Mouse (Mus musculus): Measurements from ENCODE around the gene Zfhx3. TPM values are rescaled to one million over a fixed set of nuclear protein-coding genes. Genes with fewer than 3 reads are reported as not detected.

The Zfhx3 gene
- polyA plus RNA-seq, 1 experiment from 2014 or later = 22.0 TPM

GRCm38 (mm10) chr8:108903550-108903949 lies 961.1 kb downstream of the Zfhx3 start:
- H3K27me3 ChIP-seq (ENCODE audit: insufficient read depth, poor library complexity, severe bottlenecking) = 0 out of 2 replicates have a peak, but pooled peaks cover 5% of the 10 kb centered on the region
- H3K36me3 ChIP-seq = 0 out of 2 replicates have a peak, but pooled peaks cover 3% of the 10 kb centered on the region
- no peak for DNase-seq (ENCODE audit: low spot score)
- no peak overlapping the region for H3K4me3 ChIP-seq
- WGBS = 62% methylated on average over 15 of the region's 15 CpGs
- 0 out of 2 replicates have a peak overlapping the region, but pooled peaks have one; percentile 12 for H3K27ac ChIP-seq
- peaks cover 100% of the 10 kb centered on the region for H3K4me1 ChIP-seq (replicated peaks)
- H3K9me3 ChIP-seq = no peaks in the 10 kb centered on the region

- 79% methylated on average over 11 of the region's 11 CpGs for WGBS
- H3K4me1 ChIP-seq (replicated peaks) = peaks cover 100% of the 10 kb centered on the region
- no peaks in the 10 kb centered on the region for H3K36me3 ChIP-seq
- no peaks in the 10 kb centered on the region for H3K9me3 ChIP-seq
- DNase-seq (ENCODE audit: low spot score) = no peak
- peak overlapping the region; percentile 47; the same call in 1 of the 2 replicates for H3K27ac ChIP-seq
- H3K4me3 ChIP-seq = no peak overlapping the region
- H3K27me3 ChIP-seq (ENCODE audit: insufficient read depth, poor library complexity, severe bottlenecking) = no peaks in the 10 kb centered on the region
These were observed 962.0 kb downstream of the Zfhx3 start for GRCm38 (mm10) chr8:108904288-108904971.

- H3K36me3 ChIP-seq = no peaks in the 10 kb centered on the region
- peaks cover 76% of the 10 kb centered on the region for H3K4me1 ChIP-seq (replicated peaks)
- H3K27ac ChIP-seq = peak overlapping the region; percentile 73
- 73% methylated on average over 9 of the region's 9 CpGs for WGBS
- no peaks in the 10 kb centered on the region for H3K27me3 ChIP-seq (ENCODE audit: insufficient read depth, poor library complexity, severe bottlenecking)
- H3K4me3 ChIP-seq = no peak overlapping the region
- no peaks in the 10 kb centered on the region for H3K9me3 ChIP-seq
- DNase-seq (ENCODE audit: low spot score) = no peak
These were observed 965.6 kb downstream of the Zfhx3 start for GRCm38 (mm10) chr8:108908066-108908465.

- WGBS = 58% methylated on average over 16 of the region's 16 CpGs
- Histone ChIP-seq H3K4me3 (no peak overlapping the region), H3K9me3 (no peaks in the 10 kb centered on the region), H3K27me3 (ENCODE audit: insufficient read depth, poor library complexity, severe bottlenecking) (no peaks in the 10 kb centered on the region), H3K4me1 (replicated peaks) (peaks cover 71% of the 10 kb centered on the region), H3K36me3 (no peaks in the 10 kb centered on the region), H3K27ac (peak overlapping the region; percentile 53)
- DNase-seq (ENCODE audit: low spot score) = no peak
These were observed 966.1 kb downstream of the Zfhx3 start for GRCm38 (mm10) chr8:108908540-108908939.

- Histone ChIP-seq H3K36me3 (0 out of 2 replicates have a peak, but pooled peaks cover under 1% of the 10 kb centered on the region), H3K4me1 (replicated peaks) (peaks cover 66% of the 10 kb centered on the region), H3K27ac (peak overlapping the region; percentile 53), H3K4me3 (no peak overlapping the region), H3K9me3 (no peaks in the 10 kb centered on the region), H3K27me3 (ENCODE audit: insufficient read depth, poor library complexity, severe bottlenecking) (no peaks in the 10 kb centered on the region)
- no peak for DNase-seq (ENCODE audit: low spot score)
- WGBS = 74% methylated on average over 9 of the region's 9 CpGs
These were observed 966.6 kb downstream of the Zfhx3 start for GRCm38 (mm10) chr8:108909035-108909434.

- peaks cover 62% of the 10 kb centered on the region for H3K4me1 ChIP-seq (replicated peaks)
- no peaks in the 10 kb centered on the region for H3K9me3 ChIP-seq
- H3K27me3 ChIP-seq (ENCODE audit: insufficient read depth, poor library complexity, severe bottlenecking) = no peaks in the 10 kb centered on the region
- WGBS = 66% methylated on average over 2 of the region's 2 CpGs
- no peak for DNase-seq (ENCODE audit: low spot score)
- no peak overlapping the region for H3K4me3 ChIP-seq
- H3K36me3 ChIP-seq = 0 out of 2 replicates have a peak, but pooled peaks cover 5% of the 10 kb centered on the region
- 0 out of 2 replicates have a peak overlapping the region, but pooled peaks have one; percentile 53 for H3K27ac ChIP-seq
These were observed 967.0 kb downstream of the Zfhx3 start for GRCm38 (mm10) chr8:108909455-108909854.

GRCm38 (mm10) chr8:108910843-108911242 lies 968.4 kb downstream of the Zfhx3 start:
- WGBS = 87% methylated on average over 12 of the region's 12 CpGs
- Histone ChIP-seq H3K27me3 (ENCODE audit: insufficient read depth, poor library complexity, severe bottlenecking) (no peaks in the 10 kb centered on the region), H3K4me1 (replicated peaks) (peaks cover 48% of the 10 kb centered on the region), H3K36me3 (peaks cover 10% of the 10 kb centered on the region), H3K27ac (0 out of 2 replicates have a peak overlapping the region, but pooled peaks have one; percentile 30), H3K9me3 (no peaks in the 10 kb centered on the region), H3K4me3 (no peak overlapping the region)
- no peak for DNase-seq (ENCODE audit: low spot score)

GRCm38 (mm10) chr8:108911511-108911910 lies 969.1 kb downstream of the Zfhx3 start:
- H3K27ac ChIP-seq = no peak overlapping the region
- DNase-seq (ENCODE audit: low spot score) = peak; percentile 86
- WGBS = 14% methylated on average over 6 of the region's 6 CpGs
- H3K4me3 ChIP-seq = no peak overlapping the region
- no peaks in the 10 kb centered on the region for H3K9me3 ChIP-seq
- peaks cover 41% of the 10 kb centered on the region for H3K4me1 ChIP-seq (replicated peaks)
- H3K27me3 ChIP-seq (ENCODE audit: insufficient read depth, poor library complexity, severe bottlenecking) = no peaks in the 10 kb centered on the region
- H3K36me3 ChIP-seq = peaks cover 17% of the 10 kb centered on the region

GRCm38 (mm10) chr8:108912998-108913397 lies 970.6 kb downstream of the Zfhx3 start:
- WGBS = 79% methylated on average over 7 of the region's 7 CpGs
- H3K27ac ChIP-seq = no peak overlapping the region

GRCm38 (mm10) chr8:108915425-108915824 lies 973.0 kb downstream of the Zfhx3 start:
- Histone ChIP-seq H3K4me3 (no peak overlapping the region), H3K4me1 (replicated peaks) (peaks cover 10% of the 10 kb centered on the region), H3K36me3 (peaks cover 27% of the 10 kb centered on the region), H3K9me3 (no peaks in the 10 kb centered on the region), H3K27me3 (ENCODE audit: insufficient read depth, poor library complexity, severe bottlenecking) (no peaks in the 10 kb centered on the region), H3K27ac (no peak overlapping the region)
- DNase-seq (ENCODE audit: low spot score) = no peak
- 81% methylated on average over 6 of the region's 6 CpGs for WGBS

More at GRCm38 (mm10) chr8:108912998-108913397, 970.6 kb downstream of the Zfhx3 start:
- Histone ChIP-seq H3K27me3 (ENCODE audit: insufficient read depth, poor library complexity, severe bottlenecking) (no peaks in the 10 kb centered on the region), H3K36me3 (peaks cover 27% of the 10 kb centered on the region), H3K4me3 (no peak overlapping the region), H3K4me1 (replicated peaks) (peaks cover 27% of the 10 kb centered on the region), H3K9me3 (no peaks in the 10 kb centered on the region)
- DNase-seq (ENCODE audit: low spot score) = no peak

- Histone ChIP-seq H3K9me3 (no peaks in the 10 kb centered on the region), H3K27me3 (ENCODE audit: insufficient read depth, poor library complexity, severe bottlenecking) (no peaks in the 10 kb centered on the region), H3K27ac (no peak overlapping the region), H3K4me1 (replicated peaks) (peaks cover 6% of the 10 kb centered on the region), H3K4me3 (no peak overlapping the region), H3K36me3 (peaks cover 27% of the 10 kb centered on the region)
- WGBS = 89% methylated on average over 6 of the region's 6 CpGs
- no peak for DNase-seq (ENCODE audit: low spot score)
These were observed 973.4 kb downstream of the Zfhx3 start for GRCm38 (mm10) chr8:108915876-108916275.

GRCm38 (mm10) chr8:108920151-108920550 lies 977.7 kb downstream of the Zfhx3 start:
- no peak for DNase-seq (ENCODE audit: low spot score)
- H3K27ac ChIP-seq = no peak overlapping the region
- H3K9me3 ChIP-seq = no peaks in the 10 kb centered on the region
- peaks cover 15% of the 10 kb centered on the region for H3K4me1 ChIP-seq (replicated peaks)
- WGBS = 91% methylated on average over 7 of the region's 7 CpGs
- no peaks in the 10 kb centered on the region for H3K27me3 ChIP-seq (ENCODE audit: insufficient read depth, poor library complexity, severe bottlenecking)
- H3K4me3 ChIP-seq = no peak overlapping the region
- H3K36me3 ChIP-seq = peaks cover 22% of the 10 kb centered on the region

GRCm38 (mm10) chr8:108923161-108923560 lies 980.7 kb downstream of the Zfhx3 start:
- peak overlapping the region; percentile 31; the same call in 1 of the 2 replicates for H3K27ac ChIP-seq
- DNase-seq (ENCODE audit: low spot score) = no peak
- 93% methylated on average over 6 of the region's 6 CpGs for WGBS

More at GRCm38 (mm10) chr8:108923161-108923560, 980.7 kb downstream of the Zfhx3 start:
- Histone ChIP-seq H3K27me3 (ENCODE audit: insufficient read depth, poor library complexity, severe bottlenecking) (no peaks in the 10 kb centered on the region), H3K9me3 (no peaks in the 10 kb centered on the region), H3K4me1 (replicated peaks) (peaks cover 15% of the 10 kb centered on the region), H3K4me3 (no peak overlapping the region), H3K36me3 (peaks cover 16% of the 10 kb centered on the region)

Measured in hindbrain, embryonic 10.5 days (tissue).